Comparison of ENCODE assay signal across 8 mouse cellular contexts in the genomic region with DNA sequence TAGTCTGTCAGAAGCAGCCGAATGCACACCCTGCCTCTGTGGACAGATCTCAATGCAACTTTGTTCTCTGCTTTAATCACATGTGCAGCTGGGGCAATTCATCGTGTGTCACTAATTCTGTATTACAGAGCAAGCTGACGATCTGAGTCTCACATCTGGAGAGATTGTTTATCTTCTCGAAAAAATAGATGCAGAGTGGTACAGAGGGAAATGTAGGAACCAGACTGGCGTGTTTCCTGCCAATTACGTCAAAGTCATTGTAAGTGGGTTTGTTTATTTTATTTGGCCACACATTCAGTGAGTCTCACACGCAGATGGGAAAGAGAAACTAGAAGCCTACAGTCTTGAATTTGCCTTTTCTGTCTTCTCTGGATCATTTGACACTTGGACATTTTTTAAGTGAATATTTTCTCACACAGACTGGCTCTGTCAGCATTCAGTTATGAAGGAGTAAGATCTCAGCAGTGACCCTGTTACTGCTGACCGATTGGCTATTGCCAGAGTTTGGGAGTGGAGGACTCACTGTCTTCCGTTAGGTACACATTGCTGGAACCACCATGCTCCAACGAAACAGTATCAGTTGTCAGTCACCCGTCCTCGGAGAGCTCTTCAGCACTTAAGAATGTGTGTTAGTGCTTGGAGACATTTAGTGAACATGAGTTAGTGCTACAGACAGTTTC. TPM values are rescaled to one million over a fixed set of nuclear protein-coding genes. Genes with fewer than 3 reads are reported as not detected.
DNase-seq lines count a peak whose midpoint lies in the region; ATAC-seq lines count a peak whose summit lies in the region.

No protein-coding gene starts in this region.

- peak; percentile 17 to 49 for DNase-seq in frontal cortex, adult 2 months (ENCODE audit: extremely low spot score in 1 of 2, low spot score in 1 of 2)
- no peak for DNase-seq in frontal cortex, postnatal 14 days (ENCODE audit: low spot score in 2 of 2)
- peak; percentile 55 for DNase-seq in A20 (ENCODE audit: low read depth, low spot score)
- DNase-seq in gastrocnemius, postnatal 4 days (ENCODE audit: low spot score in 2 of 2) = no peak

- no peak for ATAC-seq in heart, embryonic 13.5 days (ENCODE audit: extremely low read depth, insufficient number of reproducible peaks, low FRiP score, low TSS enrichment)
- ATAC-seq in lung, embryonic 15.5 days (ENCODE audit: borderline replicate concordance, extremely low read depth, low FRiP score, low TSS enrichment) = peak; percentile 89
- no peak for ATAC-seq in erythroblast, adult 5-6 weeks (replicated peaks; ENCODE audit: low FRiP score, poor library complexity, severe bottlenecking)
- no peak for ATAC-seq in megakaryocyte, adult 5-6 weeks (ENCODE audit: poor library complexity, severe bottlenecking)

- 60% methylated on average over 12 of the region's 12 CpGs for WGBS in heart, embryonic 13.5 days
- 33% methylated on average over 12 of the region's 12 CpGs for WGBS in lung, embryonic 15.5 days

- peaks cover 2% of the 10 kb centered on the region; the same call in 1 of the 2 replicates for H3K4me1 ChIP-seq in heart, embryonic 13.5 days
- H3K4me1 ChIP-seq in lung, embryonic 15.5 days = peaks cover 15% of the 10 kb centered on the region

- H3K4me2 ChIP-seq in heart, embryonic 13.5 days = peak overlapping the region; percentile 17
- H3K4me2 ChIP-seq in lung, embryonic 15.5 days = peak overlapping the region; percentile 32

- peaks cover 7% of the 10 kb centered on the region; the same call in 1 of the 2 replicates for H3K9me3 ChIP-seq in heart, embryonic 13.5 days
- H3K9me3 ChIP-seq in lung, embryonic 15.5 days = no peaks in the 10 kb centered on the region

- H3K27ac ChIP-seq in heart, embryonic 13.5 days (replicated peaks) = peak overlapping the region; percentile 25; the same call in 1 of the 2 replicates
- H3K27ac ChIP-seq in lung, embryonic 15.5 days = peak overlapping the region; percentile 71

- peaks cover 26% of the 10 kb centered on the region for H3K36me3 ChIP-seq in heart, embryonic 13.5 days
- peaks cover 14% of the 10 kb centered on the region for H3K36me3 ChIP-seq in lung, embryonic 15.5 days

- H3K9ac ChIP-seq in heart, embryonic 13.5 days = no peak overlapping the region
- no peak overlapping the region for H3K9ac ChIP-seq in lung, embryonic 15.5 days

- H3K27me3 ChIP-seq in heart, embryonic 13.5 days (replicated peaks) = no peaks in the 10 kb centered on the region
- no peaks in the 10 kb centered on the region for H3K27me3 ChIP-seq in lung, embryonic 15.5 days

- no peak overlapping the region for H3K4me3 ChIP-seq in heart, embryonic 13.5 days
- no peak overlapping the region for H3K4me3 ChIP-seq in lung, embryonic 15.5 days

RNA-seq across cellular contexts. Expression of a gene that starts 27.7 kb away (rescaled TPM):
- polyA plus RNA-seq in frontal cortex, adult 2 months (2012; rRNA removed) = 622 and 680 TPM in 2 replicates
- 788 and 847 TPM in 2 replicates for polyA plus RNA-seq in heart, embryonic 13.5 days (2015; fragmentation: Nextera tagmentation; extraction: Ambion mirVana)
- polyA plus RNA-seq in lung, embryonic 15.5 days (2015; fragmentation: Nextera tagmentation; extraction: Ambion mirVana) = 1,266 and 1,287 TPM in 2 replicates
- 667 and 844 TPM in 2 replicates for total RNA-seq in erythroblast, adult 5-6 weeks (2015; ENCODE audit: low replicate concordance)
- 933 and 1,033 TPM in 2 replicates for total RNA-seq in erythroblast, adult 5-6 weeks (2017; ENCODE audit: low replicate concordance)
- total RNA-seq in gastrocnemius, postnatal 4 days (2021) = 100 to 1,000 TPM; 908 to 959 TPM
- total RNA-seq in megakaryocyte, adult 5-6 weeks (2015) = 2,058 and 2,275 TPM in 2 replicates
- 3,397 and 3,773 TPM in 2 replicates for total RNA-seq in megakaryocyte, adult 5-6 weeks (2017)

Comparison
In these comparisons a context has a peak if more than half of its experiments do, and no peak if none do; other contexts are left out.
1. DNase-seq: peak in frontal cortex, adult 2 months (2 of 2) and A20 (single experiment); none in frontal cortex, postnatal 14 days (0 of 2) and gastrocnemius, postnatal 4 days (0 of 2).